Mouse (Mus musculus) kidney, adult 2 months (tissue): ENCODE data around the gene Gtsf1.
"Not testable (repeated sequence)": the region's sequence is repeated elsewhere in the genome, so short reads cannot be mapped to it uniquely, and the experiment has no call there.

Source experiments
- CTCF ChIP-seq: fragments of 200-500 bp; conservative IDR thresholded peaks from 2 replicates; pipeline ENCODE4 v1.5.1; 2011; ENCODE audit warnings: low read depth, mild to moderate bottlenecking, control low read depth, low read length, moderate library complexity, mixed read lengths; ENCODE audit not compliant: insufficient read depth, insufficient read length
- POLR2A ChIP-seq: fragments of 200-500 bp; IDR thresholded peaks from one replicate; pipeline ENCODE4 v1.6.1; 2011; ENCODE audit warnings: low read depth, low read length, control low read depth

DNA sequence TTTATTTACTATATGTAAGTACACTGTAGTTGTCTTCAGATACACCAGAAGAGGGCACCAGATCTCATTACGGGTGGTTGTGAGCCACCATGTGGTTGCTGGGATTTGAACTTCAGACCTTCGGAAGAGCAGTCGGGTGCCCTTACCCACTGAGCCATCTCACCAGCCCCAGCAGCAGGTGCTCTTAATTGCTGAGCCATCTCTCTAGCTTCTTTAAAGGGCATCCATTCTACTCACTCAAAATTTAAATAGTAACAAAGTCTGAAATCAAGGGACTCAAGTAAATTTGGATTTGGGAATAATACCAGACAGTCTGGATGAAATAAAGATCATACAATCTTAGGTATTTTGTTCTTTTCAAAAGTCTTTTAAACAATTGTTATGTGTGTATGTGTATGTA, 24.7 kb downstream of the Gtsf1 start:
- not testable (repeated sequence) for TF ChIP-seq CTCF, POLR2A
